Mouse (Mus musculus) forebrain, embryonic 12.5 days (tissue): Measurements from ENCODE around the gene Map4k1. TPM values are rescaled to one million over a fixed set of nuclear protein-coding genes. Genes with fewer than 3 reads are reported as not detected.

Experiments
- ATAC-seq: fragments of 200-750 bp; cut with Nextera tagmentation; 2 replicates; pipeline ENCODE4 v1.8.0; 2017; ENCODE audit warnings: moderate TSS enrichment; ENCODE audit not compliant: low FRiP score
- H3K27ac ChIP-seq: fragments of 300-500 bp; sonication (generic); 2 replicates; pipeline ENCODE4 v1.5.1; 2016; ENCODE audit warnings: mild to moderate bottlenecking
- H3K27me3 ChIP-seq: fragments of 300-500 bp; sonication (generic); 2 replicates; pipeline ENCODE4 v1.6.1; 2016; ENCODE audit warnings: mild to moderate bottlenecking
- H3K36me3 ChIP-seq: fragments of 300-500 bp; sonication (generic); replicated peaks from 2 replicates; pipeline ENCODE4 v1.6.1; 2016; ENCODE audit warnings: mild to moderate bottlenecking
- H3K4me1 ChIP-seq: fragments of 300-500 bp; sonication (generic); 2 replicates; pipeline ENCODE4 v1.6.1; 2016
- H3K4me2 ChIP-seq: fragments of 300-500 bp; sonication (generic); 2 replicates; pipeline ENCODE4 v1.6.1; 2016; ENCODE audit warnings: mild to moderate bottlenecking, moderate library complexity
- H3K4me3 ChIP-seq: fragments of 300-500 bp; sonication (generic); replicated peaks from 2 replicates; pipeline ENCODE4 v1.5.1; 2016; ENCODE audit warnings: mild to moderate bottlenecking
- H3K9ac ChIP-seq: fragments of 300-500 bp; sonication (generic); 2 replicates; pipeline ENCODE4 v1.6.1; 2016; ENCODE audit warnings: mild to moderate bottlenecking
- H3K9me3 ChIP-seq: fragments of 300-500 bp; sonication (generic); 2 replicates; pipeline ENCODE4 v1.6.1; 2016
- WGBS: fragments of 180-500 bp; shearing (Covaris S2); methylation state at CpG from one replicate; pipeline ENCODE4 v1.1.7; 2016; 5-methylcytosine and 5-hydroxymethylcytosine counted together
- polyA plus RNA-seq: library from polyadenylated mRNA; unstranded; fragments of >200 nt; fragmentation: Nextera tagmentation; extraction: Ambion mirVana; gene quantifications from 2 replicates; pipeline ENCODE4 v1.2.1, GENCODE M21; 2016

Map4k1 gene
- polyA plus RNA-seq, 1 experiment from 2014 or later = 5.7 TPM

GRCm38 (mm10) chr7:28945416-28946270 lies 36.2 kb upstream of the Map4k1 start:
- Histone ChIP-seq H3K4me3 (no peak overlapping the region), H3K27me3 (0 out of 2 replicates have a peak, but pooled peaks cover 7% of the 10 kb centered on the region), H3K4me1 (peaks cover 43% of the 10 kb centered on the region), H3K27ac (peak overlapping the region; percentile 71), H3K9me3 (no peaks in the 10 kb centered on the region), H3K9ac (peak overlapping the region; percentile 36; the same call in 1 of the 2 replicates), H3K36me3 (peaks cover 11% of the 10 kb centered on the region; the same call in 1 of the 2 replicates), H3K4me2 (peak overlapping the region; percentile 21; the same call in 1 of the 2 replicates)
- peak; percentile 62; the same call in 1 of the 2 replicates for ATAC-seq
- 15% methylated on average over 10 of the region's 10 CpGs for WGBS

DNA sequence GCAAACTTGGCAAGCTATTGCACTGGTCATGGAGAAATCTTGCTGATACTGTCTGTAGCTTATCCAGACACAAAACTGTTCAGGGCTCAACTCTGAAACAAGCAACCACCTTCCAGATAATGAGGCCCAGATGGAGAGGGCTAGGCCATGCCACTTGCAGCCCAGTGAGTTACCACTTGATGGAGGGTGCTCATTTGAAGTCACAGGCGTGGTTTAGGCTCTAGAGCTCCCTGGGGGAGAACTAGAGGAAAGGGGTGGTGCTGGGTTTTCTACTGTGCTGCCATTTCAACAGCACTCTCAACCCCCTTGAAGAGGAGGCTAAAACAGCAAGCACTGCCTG lies 35.6 kb upstream of the Map4k1 start:
- Histone ChIP-seq H3K9me3 (no peaks in the 10 kb centered on the region), H3K9ac (0 out of 2 replicates have a peak overlapping the region, but pooled peaks have one; percentile 33), H3K27me3 (0 out of 2 replicates have a peak, but pooled peaks cover 7% of the 10 kb centered on the region), H3K4me3 (no peak overlapping the region), H3K4me2 (no peak overlapping the region), H3K27ac (peak overlapping the region; percentile 71), H3K36me3 (peaks cover 12% of the 10 kb centered on the region; the same call in 1 of the 2 replicates), H3K4me1 (peaks cover 44% of the 10 kb centered on the region)
- no peak for ATAC-seq
- WGBS = 25% methylated on average over 1 of the region's 1 CpGs

- H3K4me1 ChIP-seq = peaks cover 63% of the 10 kb centered on the region
- H3K9ac ChIP-seq = no peak overlapping the region
- H3K36me3 ChIP-seq = peaks cover 12% of the 10 kb centered on the region; the same call in 1 of the 2 replicates
- H3K4me3 ChIP-seq = no peak overlapping the region
- no peak overlapping the region for H3K27ac ChIP-seq
- no peak for ATAC-seq
- WGBS = 92% methylated on average over 7 of the region's 7 CpGs
- no peaks in the 10 kb centered on the region for H3K9me3 ChIP-seq
- H3K27me3 ChIP-seq = peaks cover 4% of the 10 kb centered on the region; the same call in 1 of the 2 replicates
- H3K4me2 ChIP-seq = no peak overlapping the region
Observed at GRCm38 (mm10) chr7:28948746-28949145, 33.1 kb upstream of the Map4k1 start.

DNA sequence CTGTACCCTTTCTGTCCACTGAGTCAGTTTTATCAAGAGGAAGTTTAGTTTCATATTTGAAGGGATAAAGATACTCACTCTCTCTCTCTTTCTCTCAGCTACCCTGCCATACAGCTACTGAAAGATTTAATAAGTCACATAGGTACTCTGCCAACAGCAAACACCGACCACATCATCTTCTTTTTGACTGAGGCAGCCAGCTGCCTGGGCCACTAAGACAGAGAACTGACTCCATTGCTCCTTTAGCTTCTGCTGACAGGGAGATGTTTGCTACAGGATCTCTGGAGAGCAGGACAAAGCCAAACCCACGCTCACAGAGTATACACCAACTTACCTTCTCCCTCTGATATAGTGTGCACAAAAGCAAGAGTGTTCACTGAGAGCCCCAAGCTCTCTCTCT lies 32.6 kb upstream of the Map4k1 start:
- Histone ChIP-seq H3K9me3 (no peaks in the 10 kb centered on the region), H3K9ac (no peak overlapping the region), H3K36me3 (peaks cover 12% of the 10 kb centered on the region; the same call in 1 of the 2 replicates), H3K4me3 (no peak overlapping the region), H3K4me1 (peaks cover 67% of the 10 kb centered on the region), H3K4me2 (no peak overlapping the region), H3K27ac (no peak overlapping the region), H3K27me3 (peaks cover 3% of the 10 kb centered on the region; the same call in 1 of the 2 replicates)
- WGBS = 83% methylated on average over 2 of the region's 2 CpGs
- no peak for ATAC-seq

- no peaks in the 10 kb centered on the region for H3K9me3 ChIP-seq
- 92% methylated on average over 10 of the region's 10 CpGs for WGBS
Observed at GRCm38 (mm10) chr7:28950346-28951037, 31.4 kb upstream of the Map4k1 start.

DNA sequence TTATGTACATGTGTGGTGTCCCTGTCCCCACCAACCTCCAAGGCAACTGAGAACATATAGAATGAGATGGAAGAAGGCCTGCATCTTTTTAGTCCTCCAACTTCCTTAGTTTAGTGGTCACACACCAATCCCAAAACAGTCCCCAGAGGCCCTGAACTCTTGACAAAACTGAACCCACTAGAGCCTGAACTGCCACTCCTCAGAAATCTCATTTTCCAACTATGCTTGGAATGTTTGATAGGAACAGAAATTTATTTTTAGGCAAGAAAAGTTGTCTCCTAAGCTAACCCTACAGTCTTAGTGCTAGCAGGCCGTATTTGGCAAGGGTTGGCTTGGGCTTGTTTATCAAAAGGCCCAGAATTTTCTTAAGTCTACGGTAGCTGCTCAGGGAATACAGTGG lies 30.1 kb upstream of the Map4k1 start:
- Histone ChIP-seq H3K36me3 (peaks cover 15% of the 10 kb centered on the region), H3K4me2 (no peak overlapping the region), H3K9me3 (no peaks in the 10 kb centered on the region), H3K4me3 (no peak overlapping the region), H3K27ac (no peak overlapping the region), H3K27me3 (peaks cover 3% of the 10 kb centered on the region; the same call in 1 of the 2 replicates), H3K4me1 (peaks cover 55% of the 10 kb centered on the region), H3K9ac (no peak overlapping the region)
- WGBS = 97% methylated on average over 2 of the region's 2 CpGs
- ATAC-seq = no peak

More at GRCm38 (mm10) chr7:28950346-28951037, 31.4 kb upstream of the Map4k1 start:
- Histone ChIP-seq H3K36me3 (peaks cover 12% of the 10 kb centered on the region; the same call in 1 of the 2 replicates), H3K27me3 (peaks cover 3% of the 10 kb centered on the region; the same call in 1 of the 2 replicates), H3K9ac (no peak overlapping the region), H3K4me2 (no peak overlapping the region), H3K4me3 (no peak overlapping the region), H3K27ac (no peak overlapping the region), H3K4me1 (peaks cover 67% of the 10 kb centered on the region)
- ATAC-seq = no peak

GRCm38 (mm10) chr7:28952786-28953185 lies 29.1 kb upstream of the Map4k1 start:
- Histone ChIP-seq H3K36me3 (peaks cover 15% of the 10 kb centered on the region), H3K4me1 (peaks cover 54% of the 10 kb centered on the region), H3K27ac (peak overlapping the region; percentile 80), H3K27me3 (no peaks in the 10 kb centered on the region; the same call in 1 of the 2 replicates), H3K4me2 (0 out of 2 replicates have a peak overlapping the region, but pooled peaks have one; percentile 34), H3K4me3 (no peak overlapping the region), H3K9me3 (no peaks in the 10 kb centered on the region), H3K9ac (no peak overlapping the region)
- ATAC-seq = no peak
- WGBS = 21% methylated on average over 3 of the region's 3 CpGs

DNA sequence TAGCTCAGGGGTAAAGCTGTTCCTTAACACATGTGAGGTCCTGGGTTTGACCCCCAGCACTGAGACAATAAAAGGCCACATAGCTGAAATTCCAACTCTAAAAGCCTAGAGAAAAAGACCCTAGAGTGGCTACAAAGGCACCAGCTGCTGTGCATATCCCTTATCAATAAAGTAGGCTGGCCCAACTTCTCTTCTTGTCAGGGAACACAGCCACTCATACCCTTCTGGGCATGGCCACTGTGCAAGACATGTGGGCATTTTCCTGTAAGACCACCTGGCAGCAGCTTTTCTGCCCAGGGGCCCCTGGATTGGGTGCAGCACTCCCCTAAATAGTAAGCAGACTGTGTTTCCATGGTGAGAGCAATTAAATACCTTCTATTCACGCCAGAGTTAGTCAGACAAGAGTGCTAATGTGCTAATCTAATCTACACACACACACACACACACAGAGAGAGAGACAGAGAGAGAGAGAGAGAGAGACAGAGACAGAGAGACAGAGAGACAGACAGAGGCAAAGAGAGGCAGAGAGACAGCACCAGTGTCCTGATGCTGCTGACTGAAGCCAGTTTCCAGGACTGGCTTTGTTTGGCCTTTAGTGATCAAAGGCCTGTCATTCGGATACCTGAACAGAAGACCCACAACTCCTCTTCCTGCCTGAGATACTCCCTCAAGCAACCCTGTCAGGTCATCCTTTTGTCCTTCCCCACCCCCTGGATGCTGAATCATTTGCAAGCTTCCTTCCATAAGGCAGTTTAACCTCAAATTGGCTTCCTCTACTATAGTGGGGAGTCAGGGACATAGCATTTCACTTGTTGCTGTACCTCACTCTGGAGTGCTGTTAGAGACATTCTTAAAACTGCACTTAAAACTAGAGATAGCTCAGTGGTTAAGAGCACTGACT lies 28.1 kb upstream of the Map4k1 start:
- WGBS = 3% methylated on average over 2 of the region's 2 CpGs
- Histone ChIP-seq H3K9ac (no peak overlapping the region), H3K27ac (peak overlapping the region; percentile 80), H3K4me1 (peaks cover 52% of the 10 kb centered on the region), H3K9me3 (no peaks in the 10 kb centered on the region), H3K4me2 (peak overlapping the region; percentile 34), H3K27me3 (no peaks in the 10 kb centered on the region; the same call in 1 of the 2 replicates), H3K4me3 (no peak overlapping the region), H3K36me3 (peaks cover 15% of the 10 kb centered on the region)
- peak; percentile 81 for ATAC-seq

DNA sequence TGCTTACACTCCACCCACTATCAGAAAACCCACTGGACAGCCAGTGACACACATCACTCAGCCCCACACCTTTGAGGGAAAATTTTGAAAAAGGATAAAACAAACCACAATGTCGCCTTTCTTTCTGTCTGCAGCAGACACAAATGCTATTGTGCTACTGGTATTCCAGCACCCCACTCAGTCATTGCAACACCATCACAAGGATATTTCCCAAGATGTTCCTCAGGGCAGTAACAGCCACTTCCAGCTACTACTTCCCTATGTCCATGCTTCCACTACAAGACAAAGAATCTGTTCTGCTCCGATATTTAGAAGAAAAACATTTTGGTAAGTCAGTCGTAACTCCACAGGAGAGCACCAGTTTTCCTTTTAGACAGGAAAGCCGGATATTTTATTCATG lies 27.1 kb upstream of the Map4k1 start:
- H3K9me3 ChIP-seq = no peaks in the 10 kb centered on the region
- no peaks in the 10 kb centered on the region; the same call in 1 of the 2 replicates for H3K27me3 ChIP-seq
- H3K4me2 ChIP-seq = no peak overlapping the region
- H3K27ac ChIP-seq = peak overlapping the region; percentile 31; the same call in 1 of the 2 replicates
- H3K9ac ChIP-seq = no peak overlapping the region
- H3K4me3 ChIP-seq = no peak overlapping the region
- no peak for ATAC-seq
- peaks cover 59% of the 10 kb centered on the region for H3K4me1 ChIP-seq
- 79% methylated on average over 4 of the region's 4 CpGs for WGBS
- H3K36me3 ChIP-seq = peaks cover 9% of the 10 kb centered on the region

DNA sequence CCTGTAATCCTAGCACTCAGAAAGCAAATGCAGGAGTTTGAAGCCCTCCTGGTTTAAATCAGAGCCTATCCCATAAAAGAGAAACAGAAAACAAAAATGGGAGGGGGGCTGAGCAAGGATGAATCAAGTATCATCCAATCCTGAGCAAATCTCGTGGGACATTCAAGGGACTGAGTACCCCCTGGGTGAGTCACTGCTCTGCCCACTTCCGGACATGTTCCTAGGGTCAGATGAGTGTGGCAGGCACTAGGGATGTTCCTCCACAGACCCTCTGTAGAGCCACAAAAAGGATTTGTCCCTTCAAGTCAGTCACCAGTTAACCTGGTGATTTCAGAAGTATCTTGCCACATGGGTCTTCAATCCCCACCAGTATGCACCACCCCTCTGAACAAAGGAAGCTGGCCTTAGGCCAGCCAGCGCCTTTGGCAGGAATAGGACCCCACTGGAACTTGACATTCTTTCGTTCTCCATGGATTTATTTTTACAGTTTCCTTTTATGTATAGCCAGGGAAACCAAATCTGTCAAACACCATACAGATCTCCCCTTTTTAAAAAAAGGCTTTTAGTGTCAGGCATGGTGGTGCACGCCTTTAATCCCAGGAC lies 26.5 kb upstream of the Map4k1 start:
- WGBS = 64% methylated on average over 5 of the region's 5 CpGs

DNA sequence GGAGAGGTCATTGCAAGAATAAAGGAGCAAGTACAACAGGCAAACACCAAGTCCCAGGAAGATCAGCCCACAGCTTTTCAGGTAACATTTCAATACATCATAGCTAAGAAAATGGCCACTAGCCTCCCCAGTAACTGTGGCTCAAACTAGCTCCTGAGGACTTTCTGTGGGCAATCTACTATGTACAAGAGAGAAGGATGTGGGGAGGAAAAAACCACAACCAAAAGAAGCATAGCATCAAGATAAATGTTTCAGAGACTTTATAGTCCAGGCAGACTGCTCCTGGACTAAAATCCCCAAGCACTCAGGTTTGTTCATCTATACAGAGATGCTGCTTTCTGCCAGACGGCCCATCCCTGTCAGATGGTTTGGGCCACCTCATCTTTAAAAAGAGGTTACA lies 25.6 kb upstream of the Map4k1 start:
- Histone ChIP-seq H3K27ac (no peak overlapping the region), H3K9me3 (no peaks in the 10 kb centered on the region), H3K4me2 (no peak overlapping the region), H3K36me3 (peaks cover 3% of the 10 kb centered on the region), H3K27me3 (no peaks in the 10 kb centered on the region; the same call in 1 of the 2 replicates), H3K9ac (no peak overlapping the region), H3K4me3 (no peak overlapping the region), H3K4me1 (peaks cover 73% of the 10 kb centered on the region)
- no peak for ATAC-seq
- 91% methylated on average over 1 of the region's 1 CpGs for WGBS

More for the DNA sequence above, 26.5 kb upstream of the Map4k1 start:
- Histone ChIP-seq H3K27ac (no peak overlapping the region), H3K4me2 (no peak overlapping the region), H3K9me3 (no peaks in the 10 kb centered on the region), H3K9ac (no peak overlapping the region), H3K36me3 (peaks cover 6% of the 10 kb centered on the region), H3K4me1 (peaks cover 65% of the 10 kb centered on the region), H3K27me3 (no peaks in the 10 kb centered on the region; the same call in 1 of the 2 replicates), H3K4me3 (no peak overlapping the region)
- ATAC-seq = no peak
